Mouse (Mus musculus) cerebellum, adult 11 months (tissue): ENCODE results near the gene Scgb1b19.
"Not testable (repeated sequence)": the region's sequence is repeated elsewhere in the genome, so short reads cannot be mapped to it uniquely, and the experiment has no call there.

Source experiments
- DNase-seq: peaks from one replicate; pipeline ENCODE4 v3.0.0; 2022

Gene Scgb1b19

DNA sequence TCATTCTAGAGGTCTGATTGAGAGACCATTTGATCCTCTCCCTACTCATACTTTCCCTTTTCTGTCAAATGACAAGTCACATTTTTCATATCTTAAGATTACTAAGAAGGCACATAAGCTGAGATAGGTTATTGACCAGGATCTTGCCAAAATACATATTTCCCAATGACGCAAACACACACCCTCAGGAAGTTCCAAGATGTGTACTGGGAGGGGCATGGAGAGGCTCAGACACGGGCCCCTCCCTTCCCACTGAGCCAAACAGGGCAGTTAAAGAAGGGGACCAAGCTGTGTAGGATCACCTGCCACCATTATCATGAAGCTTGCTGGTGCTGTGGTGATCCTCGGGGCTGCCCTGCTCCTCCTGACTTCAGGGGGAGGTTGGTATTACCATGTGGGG lies at the start of gene Scgb1b19:
Gene Scgb1b19 (plus strand): TSS at position 301 of the 400 bp plus-strand sequence.
- not testable (repeated sequence) for DNase-seq

GRCm38 (mm10) chr7:33280238-33280637 lies 6.9 kb upstream of the Scgb1b19 start, which contains the start of gene Scgb2b19:
Gene Scgb2b19 (minus strand): TSS chr7:33280338.
- not testable (repeated sequence) for DNase-seq
